Mouse (Mus musculus) hindbrain, embryonic 12.5 days (tissue): ENCODE data around the gene Mpi. TPM values are rescaled to one million over a fixed set of nuclear protein-coding genes. Genes with fewer than 3 reads are reported as not detected.

Experiments used
- polyA plus RNA-seq: library from polyadenylated mRNA; unstranded; fragments of >200 nt; fragmentation: Nextera tagmentation; extraction: Ambion mirVana; gene quantifications from 2 replicates; pipeline ENCODE4 v1.2.1, GENCODE M21; 2016

The Mpi gene
- polyA plus RNA-seq, 1 experiment from 2014 or later: 61.4 TPM

Other genes with a start within 250 kb of the Mpi start
- gene Ppcdc, start 112.6 kb downstream of the Mpi start, polyA plus RNA-seq: 20.0 and 24.6 TPM in 2 replicates
- gene Scamp5, start 84.7 kb downstream of the Mpi start, polyA plus RNA-seq: 47.5 and 49.9 TPM in 2 replicates
- gene Rpp25, start 48.7 kb downstream of the Mpi start, polyA plus RNA-seq: 7.3 and 7.6 TPM in 2 replicates
- 655 and 680 TPM in 2 replicates for gene Cox5a, start 31.5 kb downstream of the Mpi start, polyA plus RNA-seq
- gene Fam219b, start 15.2 kb downstream of the Mpi start, polyA plus RNA-seq: 20.0 and 21.0 TPM in 2 replicates
- 61.9 and 63.3 TPM in 2 replicates for gene Scamp2, start 8.2 kb upstream of the Mpi start, polyA plus RNA-seq
- gene Ulk3, start 36.7 kb upstream of the Mpi start, polyA plus RNA-seq: 20.0 and 20.1 TPM in 2 replicates
- gene Cplx3, start 53.5 kb upstream of the Mpi start, polyA plus RNA-seq: 0.08 and 0.27 TPM in 2 replicates
- gene Lman1l, start 68.0 kb upstream of the Mpi start, polyA plus RNA-seq: not detected in 2 replicates
- 38.3 and 41.6 TPM in 2 replicates for gene Csk, start 100.9 kb upstream of the Mpi start, polyA plus RNA-seq
- not detected in 2 replicates for gene Cyp1a2, start 130.9 kb upstream of the Mpi start, polyA plus RNA-seq
- 0.12 TPM in 1 of 2 replicates, not detected in the other for gene Cyp1a1, start 135.2 kb upstream of the Mpi start, polyA plus RNA-seq
- gene Edc3, start 155.8 kb upstream of the Mpi start, polyA plus RNA-seq: 39.4 and 40.3 TPM in 2 replicates
- gene Clk3, start 213.1 kb upstream of the Mpi start, polyA plus RNA-seq: 81.8 and 82.5 TPM in 2 replicates